Mouse (Mus musculus) layer of hippocampus, adult 18-20 months (tissue): Measurements from ENCODE around the gene Serpinf1. TPM values are rescaled to one million over a fixed set of nuclear protein-coding genes. Genes with fewer than 3 reads are reported as not detected.

Experiments
- microRNA-seq, 2 experiments: library from miRNA; unstranded; fragments of <30 nt; microRNA quantifications; one replicate each; pipeline ENCODE4 v1.2.0; 2021
- total RNA-seq, 2 experiments: library from RNA; stranded (reverse); gene quantifications; 2 replicates each; pipeline ENCODE4 v1.2.3; 2021

Gene Serpinf1
- total RNA-seq, 2 experiments from 2014 or later, result 10.6 to 15.4 TPM

Small RNAs within 50 kb of the gene (microRNA-seq; reads per million reads assigned to microRNA genes)
- gene Mir22, result 9,439 to 14,980 reads per million in 2 experiments

Other genes with a start within 250 kb of the Serpinf1 start
- gene Ovca2, start 243.9 kb downstream of the Serpinf1 start, total RNA-seq, result 10 to 100 TPM; 18.3 to 20.5 TPM
- 10 to 100 TPM; 33.2 to 33.9 TPM for gene Dph1, start 231.5 kb downstream of the Serpinf1 start, total RNA-seq
- 100 to 1,000 TPM; 109 to 117 TPM for gene Rtn4rl1, start 228.9 kb downstream of the Serpinf1 start, total RNA-seq
- gene Rpa1, start 74.4 kb downstream of the Serpinf1 start, total RNA-seq, result 10 to 100 TPM; 63.7 to 68.1 TPM
- gene Smyd4, start 74.3 kb downstream of the Serpinf1 start, total RNA-seq, result 10 to 100 TPM; 14.9 to 16.8 TPM
- gene Serpinf2, start 16.9 kb upstream of the Serpinf1 start, total RNA-seq, result under 1 TPM; 0.53 to 0.59 TPM
- gene Wdr81, start 32.0 kb upstream of the Serpinf1 start, total RNA-seq, result 10 to 100 TPM; 21.6 to 23.3 TPM
- under 1 TPM in 1 of 2 experiments, not detected in 1; 0.89 TPM for gene Tlcd2, start 39.0 kb upstream of the Serpinf1 start, total RNA-seq
- gene Prpf8, start 64.1 kb upstream of the Serpinf1 start, total RNA-seq, result 100 to 1,000 TPM; 132 to 133 TPM
- gene Rilp, start 87.4 kb upstream of the Serpinf1 start, total RNA-seq, result 1 to 10 TPM in 1 of 2 experiments, under 1 TPM in 1; 0.74 to 1.5 TPM
- gene Scarf1, start 90.8 kb upstream of the Serpinf1 start, total RNA-seq, result 1 to 10 TPM; 1.0 to 1.1 TPM
- gene Slc43a2, start 109.0 kb upstream of the Serpinf1 start, total RNA-seq, result 10 to 100 TPM; 44.2 to 51.3 TPM
- 100 to 1,000 TPM; 279 to 288 TPM for gene Pitpna, start 165.4 kb upstream of the Serpinf1 start, total RNA-seq
- 10 to 100 TPM; 40.2 to 45.2 TPM for gene Inpp5k, start 208.3 kb upstream of the Serpinf1 start, total RNA-seq
- 10 to 100 TPM; 12.9 to 14.1 TPM for gene Myo1c, start 227.8 kb upstream of the Serpinf1 start, total RNA-seq